Mouse (Mus musculus) spleen, adult 18-20 months (tissue): ENCODE measurements around the gene Sept1.

ENCODE experiments used
- DNase-seq, 2 experiments: peaks; one replicate each; pipeline ENCODE4 v3.0.0; 2022; ENCODE audit warnings: mixed read lengths in 2 of 2

Sept1 gene

DNA sequence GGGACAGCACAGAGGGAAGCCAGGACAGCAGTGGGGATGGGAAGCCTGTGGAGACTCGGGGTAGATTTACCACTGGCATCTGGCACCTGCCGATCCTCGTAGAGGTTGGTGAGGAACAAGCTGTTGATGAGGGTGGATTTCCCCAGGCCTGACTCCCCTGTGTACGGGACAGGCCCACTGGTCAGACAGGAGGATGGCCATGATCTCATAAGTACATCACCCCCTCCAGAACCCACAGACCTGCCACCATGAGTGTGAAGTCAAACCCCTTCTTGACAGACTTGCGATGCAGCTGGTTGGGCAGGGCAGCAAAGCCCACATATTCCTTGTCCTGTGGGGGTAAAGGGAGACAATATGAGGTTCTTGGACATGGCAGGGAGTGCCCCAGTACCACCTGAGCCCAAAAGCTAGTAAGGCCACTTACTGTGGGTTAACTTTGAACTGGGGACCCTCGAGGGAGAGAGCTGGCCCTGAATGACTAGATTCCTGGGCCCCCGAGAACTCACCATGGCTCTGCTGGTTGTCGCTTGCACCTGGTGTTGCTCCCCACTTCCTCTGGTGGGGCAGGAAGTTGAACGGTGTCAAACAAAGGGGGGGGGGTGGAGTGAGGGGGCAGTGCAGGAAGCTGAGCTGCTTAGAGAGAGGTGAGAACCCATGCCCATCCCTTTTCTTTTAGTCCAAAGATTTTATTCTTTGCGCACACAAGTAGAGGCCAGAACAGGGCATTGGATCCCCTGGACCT is 14.9 kb downstream of the Sept1 start:
- peak; percentile 55 for DNase-seq

DNA sequence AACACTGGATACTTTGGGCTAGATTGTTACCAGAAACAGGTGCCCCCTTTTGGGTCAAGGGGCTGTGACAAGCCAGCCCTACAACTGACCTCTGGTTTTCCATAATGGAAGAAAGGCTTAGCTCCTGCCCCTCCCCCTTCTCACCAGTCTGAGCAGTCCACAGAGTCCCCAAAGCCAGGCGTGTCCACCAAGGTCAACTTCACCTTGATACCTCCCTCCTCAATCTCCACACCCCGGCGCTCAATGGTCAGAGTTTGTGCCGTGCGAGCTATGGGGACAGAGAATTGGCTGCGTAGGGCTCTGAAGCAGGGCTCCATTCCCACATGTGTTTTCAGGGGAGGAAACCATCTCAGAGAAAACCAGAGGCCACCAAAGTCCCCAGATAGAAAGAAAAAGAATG is 15.5 kb downstream of the Sept1 start:
- DNase-seq, result no peak

DNA sequence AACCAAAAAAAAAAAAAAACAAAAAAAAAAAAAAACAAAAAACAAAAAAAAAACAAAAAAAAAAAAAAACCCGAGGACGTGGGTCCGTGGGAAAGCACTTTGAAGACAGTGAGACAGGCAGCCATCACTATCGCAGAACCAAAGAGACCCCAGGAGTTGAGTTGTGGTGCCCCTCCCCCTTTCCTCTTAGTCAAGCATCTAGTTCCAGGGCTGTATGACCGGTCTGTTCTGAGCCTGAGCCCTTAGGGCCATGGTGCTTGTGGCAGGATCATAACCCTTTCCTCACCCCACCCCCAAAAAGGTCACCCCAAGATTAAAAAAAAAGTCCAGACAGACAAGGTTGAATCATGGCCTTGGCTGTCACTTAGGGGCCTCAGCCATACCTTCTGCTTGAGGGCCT is 16.6 kb downstream of the Sept1 start:
- no peak for DNase-seq

DNA sequence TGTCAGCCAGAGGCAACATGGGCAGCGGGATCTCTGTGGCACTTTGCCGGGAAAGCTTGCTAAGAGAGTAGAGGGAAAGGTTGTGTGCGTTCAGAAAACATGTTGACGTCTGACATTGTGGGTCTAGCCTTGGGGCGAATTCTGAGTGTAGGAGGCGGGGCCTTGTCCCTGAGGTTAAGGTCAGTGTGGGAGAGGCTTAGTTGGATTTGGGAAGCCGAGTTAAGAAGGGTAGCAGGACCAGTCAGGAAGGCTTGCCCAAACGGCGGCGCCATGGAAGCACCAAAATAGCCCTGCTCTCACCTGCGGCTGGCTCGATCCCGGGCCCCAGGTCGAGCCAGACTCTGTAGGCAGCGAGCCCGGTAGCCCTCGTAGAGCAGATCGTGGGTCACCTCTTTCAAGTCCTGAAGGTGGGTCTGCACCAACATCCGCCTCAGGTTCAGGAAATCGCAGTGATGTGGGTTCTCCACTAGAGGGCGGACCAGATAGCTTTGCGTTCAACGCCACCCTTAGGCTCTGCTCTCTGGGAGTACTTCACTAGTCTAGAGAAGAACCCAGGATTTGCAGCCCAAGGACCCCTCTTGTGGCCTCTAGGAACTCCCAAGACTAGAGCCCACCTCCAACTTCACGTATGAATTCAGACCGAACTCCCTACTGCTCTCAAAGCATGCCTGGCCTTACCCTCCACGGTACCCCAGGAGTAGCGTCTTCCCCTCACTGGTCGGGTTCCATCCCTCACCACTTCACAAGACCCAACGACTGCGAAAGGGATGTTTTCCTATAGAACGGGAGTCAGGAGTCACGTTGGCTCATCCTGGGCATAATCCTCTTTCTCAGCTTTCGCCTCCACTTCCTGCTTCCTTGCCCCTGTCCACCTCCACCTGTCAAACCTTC is 17.7 kb downstream of the Sept1 start:
- peak in 1 of 2 experiments; percentile 54 for DNase-seq

DNA sequence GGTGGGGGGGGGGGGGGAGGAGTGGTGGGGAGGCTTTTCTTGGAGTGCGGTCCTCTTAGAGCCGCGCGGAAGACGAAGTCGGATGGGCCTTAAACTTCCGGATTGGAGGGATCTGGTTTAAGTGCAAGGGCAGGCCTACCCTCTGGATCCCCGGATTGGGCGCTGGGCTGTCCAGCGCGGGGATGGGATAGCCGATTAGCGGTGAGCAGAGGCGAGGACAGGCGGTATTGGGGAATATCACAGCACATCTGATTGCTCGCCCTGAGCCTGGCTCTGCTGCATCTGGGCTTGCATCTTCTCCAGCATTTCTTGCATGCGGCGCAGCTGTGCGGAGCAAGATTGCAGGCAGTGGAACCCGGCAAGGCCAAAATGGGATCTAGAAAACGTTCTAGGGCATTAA is 18.4 kb downstream of the Sept1 start:
- DNase-seq, result no peak

DNA sequence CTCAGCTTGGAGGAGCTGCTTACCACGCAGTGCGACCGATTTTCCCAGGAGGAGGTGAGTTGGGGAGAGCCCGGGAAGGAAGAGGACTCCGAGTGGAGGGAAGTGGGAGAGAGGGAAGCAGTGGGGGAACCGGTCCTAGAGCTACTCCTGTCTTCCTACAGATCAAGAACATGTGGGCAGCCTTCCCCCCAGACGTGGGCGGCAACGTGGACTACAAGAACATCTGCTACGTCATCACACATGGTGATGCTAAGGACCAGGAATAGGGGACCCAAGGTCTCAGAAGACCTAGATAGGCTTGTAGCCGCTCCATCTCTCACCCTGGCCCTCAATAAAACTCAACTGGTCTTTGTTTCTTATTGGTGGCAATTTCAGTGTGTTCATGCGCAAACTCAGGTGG is 19.0 kb downstream of the Sept1 start:
- no peak for DNase-seq

DNA sequence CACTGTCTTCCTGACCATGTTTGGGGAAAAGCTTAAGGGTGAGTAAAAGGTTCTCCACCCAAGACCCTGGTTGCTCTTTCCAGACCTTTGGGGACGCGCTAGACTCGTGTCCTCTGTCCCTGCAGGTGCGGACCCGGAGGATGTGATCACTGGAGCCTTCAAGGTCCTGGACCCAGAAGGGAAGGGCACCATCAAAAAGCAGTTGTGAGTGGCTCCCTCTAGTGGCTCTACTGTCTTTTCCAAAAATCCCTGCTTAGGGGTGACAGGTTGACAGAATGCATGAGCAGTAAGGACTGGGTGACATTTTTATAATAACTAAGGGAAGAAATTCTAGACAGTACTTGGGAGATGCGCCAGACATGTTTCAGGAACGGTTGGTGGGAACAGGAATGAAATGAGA is 19.4 kb downstream of the Sept1 start:
- no peak for DNase-seq

DNA sequence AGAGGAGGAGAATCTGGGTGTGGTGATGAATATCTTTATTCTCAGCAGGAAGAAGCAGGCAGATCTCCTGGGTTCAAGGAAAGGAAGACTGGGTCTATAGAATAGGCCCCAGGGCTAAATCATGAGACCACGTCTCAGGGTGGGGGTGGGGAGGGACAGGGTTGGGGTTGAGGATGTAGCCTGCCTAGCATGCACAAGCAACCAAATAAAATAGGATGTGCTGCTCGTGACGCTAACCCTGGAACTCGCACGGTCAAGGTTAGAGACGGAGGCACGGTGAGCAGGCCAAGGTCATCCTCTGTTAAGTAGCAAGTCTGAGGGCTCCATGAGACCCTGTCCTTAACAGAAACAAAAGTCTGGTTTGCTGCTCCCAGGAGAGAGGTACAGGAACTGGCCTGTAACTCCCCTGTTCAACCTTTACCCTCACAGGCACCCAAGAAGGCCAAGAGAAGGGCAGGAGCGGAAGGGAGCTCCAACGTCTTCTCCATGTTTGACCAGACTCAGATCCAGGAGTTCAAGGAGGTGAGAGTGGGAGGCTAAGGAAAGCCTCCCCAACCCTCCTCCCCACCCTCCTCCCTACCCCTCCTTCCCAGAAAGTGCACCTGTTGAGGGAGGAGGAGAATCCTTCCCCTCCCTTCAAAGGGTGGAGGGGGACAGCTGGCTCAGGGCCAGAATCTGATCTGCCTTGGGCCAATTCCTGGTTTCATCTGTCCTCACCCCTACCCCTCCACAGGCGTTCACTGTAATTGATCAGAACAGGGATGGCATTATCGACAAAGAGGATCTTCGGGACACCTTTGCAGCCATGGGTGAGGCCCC is 20.3 kb downstream of the Sept1 start:
- no peak for DNase-seq

DNA sequence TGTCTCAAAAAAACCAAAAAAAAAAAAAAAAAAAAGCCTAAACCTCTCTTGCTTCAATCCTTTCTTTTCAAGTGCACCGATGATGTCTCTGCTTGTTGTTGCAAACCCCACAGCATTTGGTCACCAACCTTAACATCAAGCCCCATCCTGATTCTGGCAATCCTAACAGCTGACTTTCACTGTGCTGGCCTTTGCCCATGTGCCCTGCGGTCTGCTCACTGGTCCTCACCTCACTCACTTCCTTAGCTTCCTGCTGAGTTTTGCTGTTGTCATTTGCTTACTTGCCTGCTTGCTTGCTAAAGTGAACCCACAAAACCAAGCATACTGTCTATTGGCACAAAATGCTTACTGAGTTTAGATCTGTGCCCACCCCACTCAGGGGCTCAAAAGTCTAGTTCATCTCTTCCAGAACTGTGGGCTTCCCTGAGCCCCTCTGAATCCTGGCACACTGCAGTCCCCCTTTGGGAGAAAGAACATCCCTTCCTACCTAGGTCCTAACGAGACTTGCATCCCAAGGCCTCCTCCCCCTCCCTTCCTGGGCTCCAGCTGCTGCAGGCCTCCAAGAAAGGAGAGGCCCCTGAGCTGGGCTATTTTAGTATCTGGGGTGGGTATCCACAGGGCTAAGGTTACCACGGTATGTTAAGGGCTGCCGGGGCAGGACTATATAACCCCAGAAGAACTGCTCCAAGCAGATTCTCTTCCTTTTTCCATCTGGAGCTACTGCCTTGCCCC is 21.8 kb downstream of the Sept1 start:
- DNase-seq, result no peak

DNA sequence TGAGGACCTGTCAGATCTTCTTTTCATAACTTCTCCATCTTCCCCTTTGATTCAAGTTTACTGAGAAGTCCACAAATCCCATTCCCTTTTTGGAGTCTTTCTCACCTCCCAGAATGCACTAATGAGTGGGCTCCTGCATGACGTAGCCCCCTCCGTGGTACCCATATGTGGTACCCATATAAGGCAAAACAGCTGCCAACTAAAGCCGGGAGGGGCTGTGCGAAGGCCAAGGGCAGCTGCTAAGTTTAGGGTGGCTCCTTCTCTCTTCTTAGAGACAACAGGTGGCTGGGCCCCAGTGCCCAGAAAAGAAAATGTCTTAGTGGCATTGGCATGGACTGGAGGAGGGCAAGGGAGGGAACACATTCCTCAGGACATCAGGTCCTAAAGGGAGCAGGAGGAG is 22.7 kb downstream of the Sept1 start:
- no peak for DNase-seq

DNA sequence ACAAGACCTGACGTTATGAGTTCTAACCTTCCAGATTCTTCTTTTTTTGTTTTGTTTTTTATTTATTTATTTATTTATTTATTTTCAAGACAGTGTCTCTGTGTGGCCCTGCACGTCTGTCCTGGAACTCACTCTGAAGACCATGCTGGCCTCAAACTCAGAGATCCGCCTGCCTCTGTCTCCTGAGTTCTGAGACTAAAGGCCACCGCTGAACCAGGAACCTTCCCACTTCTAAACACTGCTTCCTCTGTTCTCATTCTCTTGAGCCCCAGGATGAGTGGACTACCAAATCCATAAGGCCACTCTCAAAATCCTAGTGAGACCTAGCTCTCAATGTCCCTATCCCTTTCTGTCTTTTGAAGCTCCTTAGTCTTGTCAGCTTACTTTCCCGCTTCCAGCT is 23.1 kb downstream of the Sept1 start:
- no peak for DNase-seq

DNA sequence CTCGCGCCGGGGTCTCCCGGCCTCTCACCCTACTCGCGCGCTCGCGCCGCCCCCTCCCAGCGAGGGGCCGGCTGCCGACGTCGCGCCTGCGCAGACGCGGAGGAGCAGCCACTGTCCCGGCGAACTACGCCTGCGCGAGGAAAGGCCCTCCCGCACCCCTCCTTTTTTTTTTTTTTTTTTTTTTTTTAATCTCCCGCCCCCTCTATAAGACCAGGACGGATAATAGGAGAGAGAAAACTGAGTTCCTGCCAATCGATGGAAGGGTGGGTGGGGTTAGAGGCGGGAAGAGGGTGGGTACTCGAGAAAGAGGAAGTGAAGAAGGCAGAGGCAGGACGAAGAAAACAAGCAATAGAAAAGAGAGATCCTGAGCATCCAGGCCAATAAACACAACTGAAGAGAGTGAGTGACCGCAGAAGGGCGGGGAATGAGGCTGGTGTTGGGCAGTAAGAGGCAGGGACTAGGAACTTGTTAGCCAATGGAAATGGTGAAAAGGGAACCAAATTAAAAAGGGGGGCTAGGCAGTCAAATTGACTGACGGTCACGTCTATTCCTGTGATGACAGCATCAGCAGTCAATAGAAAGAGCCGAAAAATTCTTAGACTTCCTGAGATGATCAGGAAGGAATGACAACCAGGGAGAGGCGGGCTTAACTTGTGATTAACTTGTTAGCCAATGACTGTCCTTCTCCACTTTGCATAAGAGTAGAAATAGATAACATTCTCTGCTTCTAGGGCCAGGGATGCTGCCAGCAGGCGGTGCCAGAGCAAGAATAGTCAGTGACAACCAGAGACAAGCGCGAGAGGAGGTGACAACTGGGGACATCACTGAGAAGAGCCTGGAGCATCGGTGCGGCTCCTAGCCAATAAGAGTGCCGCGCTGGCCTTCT is 24.1 kb downstream of the Sept1 start, which contains the start of gene Mylpf:
TSS of gene Mylpf (plus strand) at position 338 of the 886 bp plus-strand sequence.
- DNase-seq, result peak; percentile 90 to 91

DNA sequence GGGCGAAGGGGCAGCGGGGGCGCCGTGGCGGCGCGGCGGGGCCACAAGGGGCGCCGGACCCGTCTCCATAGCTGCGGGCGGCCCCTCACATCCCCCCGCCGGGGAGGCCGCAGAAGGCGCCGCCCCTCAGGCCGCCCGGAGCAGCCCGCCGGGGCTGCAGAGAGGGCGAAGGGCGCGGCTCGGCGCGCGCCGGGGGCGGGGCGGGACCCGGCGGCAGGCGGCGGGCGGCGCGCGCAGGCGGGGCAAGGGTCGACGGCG is 24.7 kb downstream of the Sept1 start, which contains the start of gene Tbc1d10b:
TSS of gene Tbc1d10b (minus strand) at position 174 of the 258 bp plus-strand sequence.
- DNase-seq, result no peak

DNA sequence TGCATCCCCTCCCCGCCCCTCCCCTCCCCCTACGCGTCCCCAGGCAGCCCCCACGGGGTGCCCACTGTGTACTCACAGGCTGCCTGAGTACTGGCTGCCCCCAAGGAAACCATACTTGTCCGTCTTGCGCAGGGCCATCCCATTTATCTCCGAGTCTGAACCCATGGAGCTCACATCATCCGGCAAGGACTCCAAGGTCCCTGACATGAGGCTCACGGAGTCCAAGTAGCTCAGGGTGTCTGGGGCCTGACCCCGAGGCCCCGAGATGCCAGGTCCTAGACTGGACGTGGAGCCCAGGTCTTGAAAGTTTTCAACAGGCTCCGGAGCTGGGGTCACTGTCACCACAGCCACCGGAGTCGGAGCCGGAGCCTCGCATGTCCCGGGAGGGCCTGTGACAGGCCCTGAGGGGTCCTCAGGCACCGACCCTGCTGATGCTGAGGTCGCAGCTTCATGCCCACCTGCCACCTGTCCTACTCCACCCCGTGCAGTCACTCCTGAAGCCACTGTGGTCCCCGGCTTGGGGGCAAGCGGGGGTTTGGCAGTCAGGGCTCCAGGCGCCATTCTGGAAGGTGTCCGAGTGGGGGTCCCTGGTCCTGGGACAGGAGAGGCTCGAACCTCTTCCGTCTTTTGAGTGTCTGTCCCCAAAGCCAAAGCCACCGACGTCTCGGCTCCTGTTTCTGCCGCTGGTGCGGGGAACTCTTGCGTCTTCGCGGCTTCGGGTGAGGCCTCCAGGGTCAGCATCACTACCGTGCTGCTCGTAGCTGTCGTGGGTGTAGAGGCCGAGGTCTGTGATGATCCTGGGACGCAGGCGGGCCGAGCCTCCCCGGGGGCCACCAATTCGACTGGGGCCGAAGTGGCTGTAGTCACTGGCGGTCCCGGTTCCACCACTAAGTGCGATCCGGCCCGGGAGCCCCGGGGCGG is 25.3 kb downstream of the Sept1 start:
- no peak for DNase-seq

DNA sequence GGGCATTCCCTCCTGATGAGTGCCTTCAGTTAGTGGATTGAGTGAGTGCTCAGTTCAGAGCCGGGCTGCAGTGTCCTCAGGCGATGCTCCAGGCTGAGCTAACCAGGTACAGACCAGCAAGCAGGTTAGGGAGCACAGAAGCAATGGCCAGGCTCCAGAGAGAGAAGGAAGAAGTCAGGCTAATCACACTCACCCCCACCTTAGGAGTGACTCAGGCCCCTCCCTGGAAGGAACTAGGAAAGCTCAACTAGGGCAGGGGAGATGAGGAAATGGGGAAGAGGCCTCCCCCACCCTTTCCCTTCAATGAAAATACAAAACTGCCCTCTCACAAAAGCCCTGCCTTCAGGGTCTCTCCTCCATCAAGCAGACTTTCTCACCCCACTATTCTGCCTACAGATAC is 26.3 kb downstream of the Sept1 start:
- no peak for DNase-seq

DNA sequence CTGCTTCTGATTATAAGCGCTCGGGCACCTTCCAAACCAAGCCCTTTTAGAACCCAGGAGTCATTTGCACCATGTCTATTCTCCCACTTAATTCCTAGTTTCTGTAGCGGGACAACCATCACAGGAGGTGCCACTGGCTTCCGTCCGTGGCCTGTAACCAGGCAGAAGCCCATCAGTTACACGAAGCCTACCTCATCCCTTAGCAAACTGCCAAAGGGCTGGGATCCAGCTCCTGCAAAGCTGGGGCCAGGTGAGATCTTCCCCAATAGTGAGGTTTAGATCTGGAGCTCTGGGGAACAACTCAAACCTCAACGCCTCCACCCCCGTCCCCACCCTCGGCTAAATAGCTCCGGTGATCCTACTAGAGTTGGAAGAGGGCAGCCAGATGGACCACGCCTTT is 36.4 kb downstream of the Sept1 start:
- DNase-seq, result no peak

DNA sequence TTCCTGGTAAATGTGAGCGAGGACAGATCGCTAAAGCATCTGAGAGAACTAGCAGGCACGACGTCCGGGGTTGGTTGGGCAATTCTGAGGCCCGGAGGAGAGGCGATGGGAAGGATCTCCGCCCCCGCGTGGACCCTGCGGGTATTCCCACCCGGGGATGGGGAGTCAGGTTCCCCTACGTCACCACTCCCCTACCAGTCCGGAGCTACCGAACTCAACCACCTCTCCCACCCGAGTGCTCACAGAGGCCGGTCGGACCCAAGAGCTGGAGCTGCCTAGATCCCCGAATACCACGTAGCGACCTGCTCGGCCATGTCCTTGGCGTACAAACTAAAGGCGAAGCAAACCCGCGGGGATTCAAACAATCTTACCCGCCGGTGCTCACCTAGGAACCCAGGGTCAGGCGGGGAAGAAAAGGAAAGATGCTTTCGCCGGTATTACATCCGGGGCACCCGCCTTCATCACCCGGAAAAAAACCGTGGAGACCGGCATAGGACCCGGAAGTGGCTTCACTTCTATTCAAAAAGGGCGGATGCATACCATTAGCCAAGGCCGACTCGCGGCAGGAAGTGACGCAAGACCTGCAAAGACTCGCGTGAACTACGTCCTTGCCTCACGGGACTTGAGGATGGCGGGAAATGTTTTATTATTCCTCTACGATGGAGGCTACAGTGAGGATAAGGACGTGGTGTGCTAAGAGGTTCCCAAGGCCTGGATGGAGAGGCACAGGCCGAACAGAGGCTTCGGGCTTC is 37.2 kb downstream of the Sept1 start, which contains the start of gene Cd2bp2:
TSS of gene Cd2bp2 (minus strand) at position 507 of the 752 bp plus-strand sequence.
- DNase-seq, result peak; percentile 86 to 87

DNA sequence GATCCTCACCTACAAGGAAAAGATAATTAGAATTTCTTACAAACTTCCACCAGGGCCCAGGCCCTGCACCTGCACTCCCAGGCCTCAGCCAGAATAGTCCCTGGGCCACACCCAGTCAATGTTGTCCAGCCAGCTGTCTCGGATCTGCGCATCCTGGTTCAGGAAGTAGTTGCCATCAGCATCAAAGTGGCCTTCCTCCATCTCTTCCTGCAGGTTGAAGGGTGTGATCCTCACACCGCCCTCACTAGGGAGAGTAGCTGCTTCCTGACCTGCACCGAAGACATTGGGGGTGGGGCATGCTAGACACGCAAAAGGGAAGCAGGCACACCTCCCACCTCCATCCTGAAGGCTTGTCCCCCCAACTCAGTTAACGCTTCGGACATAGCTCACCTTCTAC is 38.3 kb downstream of the Sept1 start:
- DNase-seq, result no peak

DNA sequence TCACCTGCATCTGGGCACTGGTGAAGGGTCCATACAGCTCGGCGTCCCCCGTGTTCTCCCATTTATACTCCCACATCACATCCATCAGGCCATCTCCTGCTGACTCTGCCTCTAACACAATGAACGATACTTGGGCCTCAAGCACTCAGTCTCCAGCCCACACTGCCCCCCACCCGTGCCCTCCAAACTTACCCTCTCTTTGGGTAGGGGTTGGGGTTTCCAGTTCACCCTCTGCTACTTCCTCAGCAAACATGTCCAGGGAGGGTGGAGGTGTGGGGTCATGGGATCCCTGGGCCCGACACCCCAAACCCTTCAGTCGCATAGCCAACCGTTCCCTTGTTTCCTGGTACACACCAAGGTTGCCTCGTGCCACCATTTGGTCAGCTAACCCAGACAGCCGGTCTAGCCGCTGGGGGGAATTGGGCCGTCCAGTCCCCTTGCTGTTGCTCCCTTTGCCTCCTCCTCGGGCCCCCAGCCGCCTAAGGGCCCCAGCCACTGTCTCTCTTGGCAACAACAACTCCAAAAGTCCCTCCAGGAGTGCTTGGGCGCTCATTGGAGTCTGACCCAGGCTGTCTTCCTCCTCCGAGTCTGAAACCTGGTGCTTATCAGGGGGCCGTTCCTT is 38.8 kb downstream of the Sept1 start:
- DNase-seq, result no peak
